Mouse (Mus musculus) 3T3-L1 (cell line): Measurements from ENCODE around the gene Satb2.

Source experiments
- DNase-seq: peaks from one replicate; pipeline ENCODE4 v3.0.0-alpha.2; 2015; ENCODE audit warnings: low read depth, low spot score

Satb2 gene

DNA sequence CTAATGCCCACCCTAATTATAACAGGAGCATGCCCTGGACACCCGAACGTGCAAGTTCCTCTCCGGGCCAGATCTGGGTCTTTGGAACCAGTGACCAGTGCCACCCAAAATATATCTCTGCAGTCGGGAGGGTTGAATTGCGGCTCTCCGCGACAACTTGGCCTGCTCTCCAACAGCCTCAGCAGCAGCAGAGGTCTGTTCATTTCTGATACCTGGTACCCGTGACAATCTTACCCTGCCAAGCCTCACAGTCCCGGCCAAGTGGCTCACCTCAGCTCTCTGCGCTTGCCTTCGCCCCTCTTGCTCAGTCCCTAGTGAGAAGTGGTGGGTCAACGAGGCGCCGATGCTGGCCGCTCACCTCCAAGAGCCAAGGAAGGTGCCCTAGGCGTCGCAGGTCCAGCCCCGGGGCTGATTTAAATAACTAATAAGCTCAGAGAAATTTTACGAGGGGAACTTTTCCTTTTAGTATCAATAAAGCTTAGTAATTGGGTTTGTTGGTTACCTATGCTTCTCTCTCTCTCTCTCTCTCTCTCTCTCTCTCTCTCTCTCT, at the start of gene Satb2:
Gene Satb2 (minus strand): TSS at position 500 of the 550 bp plus-strand sequence.
- DNase-seq = no peak

DNA sequence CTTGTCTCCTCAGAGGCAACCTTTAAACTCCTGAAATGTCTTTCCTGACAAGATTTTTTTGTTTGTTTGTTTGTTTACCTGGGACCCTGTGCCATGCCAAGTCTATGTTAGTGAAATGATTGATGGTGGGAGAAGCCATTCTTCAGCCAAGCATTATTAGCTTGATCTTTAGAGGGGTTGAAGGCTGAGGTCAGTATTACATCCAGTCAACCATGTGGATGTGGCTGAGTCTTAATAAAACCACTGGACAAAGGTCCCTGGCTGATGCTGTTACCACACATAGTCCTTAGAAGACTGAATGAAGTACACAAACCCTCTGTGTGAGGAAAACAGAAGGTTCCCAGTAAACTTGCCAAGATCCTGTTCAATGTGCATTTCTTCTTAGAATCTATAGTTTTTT, 40.5 kb upstream of the Satb2 start:
- DNase-seq = no peak

DNA sequence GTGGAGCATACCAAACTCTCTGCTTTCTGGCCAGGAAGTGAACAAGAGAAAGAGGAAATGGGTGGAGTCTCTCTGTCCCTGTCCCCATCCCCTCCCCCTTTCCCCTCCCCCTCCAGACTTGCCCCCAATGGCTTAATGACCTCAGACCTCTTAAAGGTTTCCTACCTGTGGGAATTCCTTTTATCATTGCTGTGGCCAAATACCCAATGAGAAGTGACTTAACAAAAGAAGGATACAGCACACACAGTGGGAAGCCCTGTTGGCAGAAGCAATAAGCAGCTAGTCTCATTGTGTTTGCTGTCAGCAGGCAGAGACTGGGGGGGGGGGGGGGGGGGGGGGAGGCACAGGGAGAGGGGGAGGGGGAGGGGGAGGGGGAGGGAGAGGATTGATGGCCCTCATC, 35.4 kb upstream of the Satb2 start:
- DNase-seq = no peak

DNA sequence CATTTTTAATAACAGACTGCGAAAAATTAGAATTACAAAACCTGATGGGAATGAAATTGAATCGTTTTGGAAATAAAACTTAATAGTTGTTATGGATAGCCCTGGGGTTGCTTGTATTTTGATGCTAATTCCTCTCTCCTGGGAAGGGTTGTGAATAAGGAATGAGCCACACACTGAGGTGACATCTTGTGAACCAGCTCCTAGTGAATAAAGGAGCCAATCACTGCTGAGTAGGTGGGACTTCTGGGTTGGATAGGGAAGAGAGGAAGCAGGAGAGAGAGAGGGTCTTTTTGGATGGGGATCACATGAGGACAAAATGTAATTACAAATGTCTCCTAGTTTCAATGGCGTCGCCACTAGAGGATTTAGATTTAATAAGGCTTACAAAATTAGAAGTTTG, 30.7 kb upstream of the Satb2 start:
- DNase-seq = no peak

DNA sequence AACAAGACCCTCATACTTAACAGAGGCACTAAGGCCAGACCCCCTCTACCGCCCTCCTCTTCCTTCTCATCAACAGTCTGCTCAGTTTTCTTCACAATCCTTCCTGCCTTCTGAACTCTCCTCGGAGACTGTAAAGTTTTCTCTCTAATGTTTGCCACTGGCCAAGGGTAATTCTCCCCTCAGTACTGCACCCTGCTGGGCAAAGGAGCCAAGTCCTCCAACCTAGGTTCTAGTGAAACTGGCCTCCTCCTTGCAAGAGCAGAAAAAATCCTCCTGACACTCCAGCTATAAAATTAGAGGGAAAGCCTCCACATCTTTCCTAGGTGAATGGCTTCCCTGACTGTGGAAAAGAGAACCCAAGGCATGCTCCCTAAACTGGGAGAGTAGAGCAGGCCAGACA, 16.6 kb upstream of the Satb2 start:
- DNase-seq = peak; percentile 47

DNA sequence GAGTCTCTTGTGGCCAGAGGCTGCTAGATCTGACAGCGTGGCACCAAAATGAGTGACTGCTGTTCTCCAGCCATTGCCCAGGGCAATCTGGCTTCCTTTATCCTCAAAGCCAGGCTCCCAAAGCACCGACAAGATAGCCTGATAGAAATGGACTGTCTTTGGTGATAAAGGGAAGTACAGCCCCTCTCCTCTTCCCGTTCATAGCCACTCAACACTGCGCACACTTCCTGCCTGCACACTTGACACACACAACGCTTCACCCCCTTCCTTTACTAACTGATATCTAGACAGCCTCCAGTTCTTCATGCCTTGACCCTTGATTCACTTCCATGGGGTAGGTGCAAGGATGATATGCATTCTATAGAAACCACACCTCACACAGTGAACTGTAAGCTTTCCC, 13.9 kb upstream of the Satb2 start:
- DNase-seq = no peak

DNA sequence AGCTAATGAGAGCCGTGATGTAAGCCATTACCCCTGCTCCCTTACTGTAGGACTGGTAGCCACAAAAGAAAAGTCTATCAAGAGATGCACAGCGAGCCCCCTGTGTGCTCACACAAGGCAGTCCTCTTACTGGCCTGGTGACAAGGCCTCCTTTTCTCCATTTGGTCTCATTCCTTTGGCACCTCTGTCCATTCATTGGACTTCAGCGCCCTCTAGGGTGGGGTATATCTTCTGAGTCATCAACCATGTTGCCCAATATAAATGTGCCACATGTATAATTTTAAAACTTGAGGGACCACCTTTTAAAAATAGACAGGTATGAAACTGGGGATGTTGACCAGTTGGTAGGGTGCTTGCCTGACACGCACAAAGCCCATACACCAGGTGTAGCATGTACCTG, 13.2 kb upstream of the Satb2 start:
- peak; percentile 74 for DNase-seq

DNA sequence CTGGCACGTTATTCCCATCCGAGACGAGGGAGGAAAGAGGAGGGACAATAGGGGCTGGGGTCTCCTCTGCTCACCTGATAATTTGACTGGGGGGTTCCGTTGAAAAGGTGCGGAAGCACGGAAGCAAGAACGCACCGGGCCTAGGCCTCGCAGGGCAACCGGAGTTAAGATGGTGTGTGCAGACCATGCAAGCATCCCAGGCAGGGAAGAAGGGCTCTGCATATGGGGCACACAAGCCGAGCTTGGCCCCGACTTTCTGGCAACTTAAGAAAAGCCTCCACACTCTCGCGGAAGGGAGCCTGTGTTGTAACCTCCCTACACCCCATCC, 6.0 kb upstream of the Satb2 start:
- no peak for DNase-seq

DNA sequence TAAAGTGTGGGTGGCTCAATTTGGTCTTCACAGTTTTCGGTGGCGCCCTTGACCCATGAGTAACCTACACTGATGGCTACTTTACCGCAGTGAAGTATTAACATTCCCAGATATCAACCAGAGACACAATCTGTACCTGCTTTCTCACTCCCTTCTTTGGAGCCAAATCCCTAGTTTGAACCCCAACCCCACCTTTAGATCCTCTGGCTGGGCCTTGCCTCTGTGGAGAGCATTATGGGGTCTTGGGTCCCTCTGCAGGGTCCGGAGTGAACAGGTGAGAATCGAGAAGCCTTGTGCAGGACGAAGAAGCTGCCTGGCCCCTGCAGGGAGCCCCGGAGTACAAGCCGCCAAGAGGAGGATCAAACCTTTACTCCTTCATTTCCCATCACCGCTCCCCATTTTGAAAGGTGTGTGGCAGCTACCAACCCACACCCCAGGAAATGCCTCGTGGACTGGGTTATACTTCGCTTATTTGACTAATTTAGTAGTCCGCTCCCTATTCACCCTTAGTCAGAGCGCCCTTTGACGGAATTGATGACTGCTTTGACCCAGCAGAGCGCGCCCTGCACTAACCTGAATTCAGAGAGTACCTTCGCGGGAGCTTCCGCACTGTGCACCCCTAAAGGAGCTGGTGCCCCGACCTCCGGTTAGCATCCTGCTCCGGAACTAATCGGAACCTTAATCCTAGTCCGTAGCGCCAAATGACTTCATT, 5.5 kb upstream of the Satb2 start:
- DNase-seq = no peak

DNA sequence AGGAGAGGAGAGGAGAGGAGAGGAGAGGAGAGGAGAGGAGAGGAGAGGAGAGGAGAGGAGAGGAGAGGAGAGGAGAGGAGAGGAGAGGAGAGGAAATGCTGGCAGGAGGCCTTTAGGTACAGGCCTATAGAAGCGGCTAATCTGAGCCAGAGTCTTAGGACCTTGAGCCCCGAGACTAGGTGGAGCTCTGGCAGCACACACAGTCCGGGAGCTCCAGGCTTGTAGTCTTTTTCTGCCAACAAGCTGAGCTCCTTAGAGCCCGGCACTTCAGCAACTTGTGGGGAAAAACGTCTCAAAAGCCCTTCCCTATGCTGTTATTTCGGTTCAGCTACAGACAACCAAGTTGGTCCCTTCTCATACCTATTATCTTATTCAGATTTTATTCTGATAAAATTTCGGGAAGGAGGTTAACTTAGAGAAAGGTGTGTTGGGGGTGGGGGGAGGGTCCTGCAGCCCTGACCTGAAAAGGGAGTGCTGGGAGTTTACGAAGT, 4.7 kb upstream of the Satb2 start:
- DNase-seq = no peak

DNA sequence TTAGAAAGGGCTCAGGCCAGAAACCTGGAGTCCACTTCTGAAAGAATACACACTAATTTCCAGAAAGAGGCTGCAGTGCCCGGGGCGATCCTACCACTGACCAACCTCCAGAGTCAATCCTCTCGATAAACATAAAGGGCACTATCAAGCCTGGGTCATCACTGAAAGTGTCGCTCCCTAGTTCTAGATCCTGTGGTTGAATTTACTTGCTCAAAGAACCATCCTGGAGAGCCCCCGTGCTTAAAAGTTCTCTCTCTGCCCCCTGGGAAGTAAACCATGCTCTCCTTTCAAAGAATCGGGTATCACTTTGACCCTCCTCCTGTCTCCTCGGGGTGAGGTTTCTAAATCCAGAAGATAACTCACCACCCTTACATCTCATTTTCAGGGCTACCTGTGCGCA, 4.2 kb upstream of the Satb2 start:
- DNase-seq = no peak

DNA sequence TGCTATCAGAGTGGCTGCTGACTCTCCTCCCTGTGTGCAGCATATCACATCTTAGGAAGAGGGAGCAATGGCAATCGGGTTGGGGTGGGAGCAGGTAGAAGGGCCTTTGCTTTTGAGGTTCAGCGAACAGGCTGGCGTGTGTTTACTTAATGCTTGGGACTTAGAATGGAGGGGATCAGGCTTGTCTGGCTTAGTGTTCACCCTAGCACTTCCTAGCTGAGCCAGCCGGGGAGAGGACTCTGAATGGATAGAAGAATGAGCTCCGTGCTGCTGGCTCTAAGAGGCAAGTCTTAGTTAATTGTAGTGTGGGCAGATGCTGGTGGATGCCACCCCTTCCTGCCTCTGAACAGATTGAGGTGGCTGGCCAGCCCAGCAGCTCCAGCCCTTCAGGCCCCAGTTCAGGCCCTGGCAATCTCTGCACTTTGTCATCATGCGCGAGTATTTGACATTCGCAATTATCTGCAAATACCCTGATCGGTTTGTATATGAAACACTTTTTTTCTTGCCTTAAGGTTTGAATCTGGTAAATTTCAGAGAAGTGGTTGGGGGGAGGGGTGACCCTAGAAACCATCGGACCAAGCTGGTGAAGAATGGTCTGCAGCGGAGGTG, 3.6 kb upstream of the Satb2 start:
- DNase-seq = no peak

DNA sequence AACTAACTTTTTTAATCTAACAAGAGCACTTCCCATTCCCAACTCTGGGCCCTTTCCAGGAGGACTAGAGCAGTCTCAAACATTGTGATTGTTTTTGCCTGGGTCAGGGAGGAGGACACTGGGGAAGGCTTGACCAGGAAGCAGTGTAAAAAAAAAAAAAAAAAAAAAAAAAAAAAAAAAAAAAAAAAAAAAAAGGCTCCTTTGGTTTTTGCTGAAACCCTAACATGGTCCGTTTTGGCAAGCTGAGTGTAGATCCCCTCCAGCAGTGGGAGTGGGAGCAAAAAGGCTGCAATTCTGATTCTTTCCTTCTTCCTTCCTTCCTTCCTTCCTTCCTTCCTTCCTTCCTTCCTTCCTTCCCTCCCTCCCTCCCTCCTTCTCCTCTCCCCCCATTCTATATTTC, 3.1 kb upstream of the Satb2 start:
- no peak for DNase-seq

DNA sequence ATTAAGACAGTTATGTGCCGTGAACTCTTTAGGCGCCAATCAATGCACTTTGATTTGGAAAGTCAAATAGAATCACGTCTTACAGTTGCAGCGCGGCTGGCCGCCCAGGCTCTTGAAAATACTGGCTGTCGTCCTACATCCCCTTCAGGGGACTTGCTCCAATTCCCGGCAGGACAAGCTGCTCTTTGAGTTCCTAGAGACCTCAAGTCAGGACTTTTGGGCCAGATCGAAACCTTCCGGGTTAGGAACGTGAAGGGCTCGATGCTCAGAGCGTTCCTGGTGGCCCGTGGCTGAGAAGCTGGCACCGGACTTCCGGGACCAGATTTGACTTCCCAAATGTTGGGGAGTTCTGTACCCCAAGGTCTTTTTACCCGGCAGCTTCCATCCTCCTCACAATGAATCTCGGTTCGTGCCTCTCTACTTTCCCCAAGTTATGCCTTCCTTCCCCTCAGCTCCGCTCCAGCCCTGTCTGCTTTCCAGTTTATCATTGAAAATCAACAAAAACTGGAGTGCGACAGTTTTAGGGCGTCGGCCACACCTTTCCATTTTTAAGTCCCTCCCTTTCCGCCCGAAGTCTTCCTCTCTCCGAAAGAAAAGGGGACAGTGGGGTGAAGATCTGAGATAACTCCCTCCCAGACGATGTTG, 2.3 kb upstream of the Satb2 start:
- DNase-seq = peak; percentile 18

DNA sequence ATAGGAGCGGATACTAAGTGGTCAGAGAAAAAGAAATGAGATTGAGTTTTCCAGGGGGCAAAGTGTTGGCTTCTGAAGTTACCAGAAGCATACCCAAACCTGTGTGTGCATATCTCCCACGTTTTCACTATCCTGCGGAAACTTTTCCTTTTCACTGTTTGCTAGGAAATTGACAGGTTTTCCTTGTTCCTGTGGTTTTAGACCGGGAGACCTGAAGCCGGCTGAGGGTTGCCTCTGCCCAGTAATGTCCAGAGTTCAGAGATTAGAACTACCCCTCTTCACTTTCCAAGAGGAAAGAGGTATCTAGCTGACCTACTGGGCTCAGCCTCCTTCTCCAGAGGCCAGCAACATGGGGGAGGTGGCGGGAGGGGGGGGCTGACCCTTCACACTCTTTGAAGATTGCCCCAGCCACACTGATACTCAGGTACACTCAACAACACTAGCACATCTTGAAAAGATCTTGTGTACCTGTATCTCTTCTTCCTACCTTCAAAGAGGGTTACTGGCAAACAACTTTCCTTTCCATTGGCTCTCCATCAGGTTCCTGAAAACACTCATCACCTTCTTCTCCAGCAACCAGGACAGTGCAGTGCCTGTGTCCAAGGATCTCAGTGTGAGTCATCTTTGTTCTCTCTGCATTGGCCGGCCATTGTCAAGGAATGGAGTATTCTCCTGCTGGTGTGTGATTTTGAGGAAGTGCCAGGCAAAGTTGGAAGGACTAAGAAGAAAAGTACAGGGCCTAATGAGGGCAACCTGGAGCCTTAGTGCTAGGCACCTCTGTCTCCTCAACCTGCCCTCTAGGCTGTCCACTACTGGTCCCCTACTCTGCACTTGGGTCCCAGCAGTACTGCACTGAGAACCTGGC, 1.3 kb upstream of the Satb2 start:
- DNase-seq = peak; percentile 56

DNA sequence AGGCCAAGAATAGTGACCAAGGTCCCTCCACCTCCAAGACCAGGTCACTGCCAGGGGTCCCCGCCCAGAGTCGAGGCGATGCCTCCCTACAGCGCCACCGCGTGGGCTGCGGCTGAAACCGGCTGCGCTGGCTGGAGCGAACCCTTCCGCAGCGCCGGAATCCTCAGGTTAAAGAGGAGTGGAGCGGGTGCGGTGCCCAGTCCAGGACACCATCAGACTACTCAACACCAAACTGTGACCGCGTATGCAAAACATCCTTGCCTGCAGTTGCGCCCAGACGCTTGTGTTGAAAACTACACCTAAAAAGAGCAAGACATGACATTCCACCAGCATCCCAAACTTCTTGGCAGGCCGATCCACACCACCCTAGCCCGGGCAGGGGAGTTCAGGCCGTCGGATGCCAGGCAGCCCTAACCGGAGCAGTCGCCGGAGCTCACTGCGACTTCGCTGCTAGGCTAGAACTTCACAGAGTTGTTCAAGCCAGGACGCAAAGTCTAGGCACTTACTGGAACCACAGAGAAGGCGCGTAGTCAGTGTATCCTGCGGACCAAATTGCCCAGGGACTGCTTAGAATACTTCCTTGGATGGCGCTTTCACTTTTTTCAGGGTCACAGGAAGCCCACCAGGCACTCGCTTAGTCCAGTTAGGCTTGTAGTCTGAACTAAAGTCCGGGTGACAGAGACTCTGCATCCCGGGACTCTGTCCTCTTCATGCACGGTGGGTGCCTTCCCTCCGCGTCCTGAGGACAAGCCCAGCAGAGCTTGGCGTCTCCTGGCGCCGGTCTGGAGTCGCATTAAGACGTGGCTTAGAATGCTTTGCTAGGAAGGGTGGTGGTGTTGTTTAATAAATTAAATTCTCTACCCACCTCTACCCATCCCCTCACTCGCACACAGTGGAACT, 999 bp downstream of the Satb2 start:
- no peak for DNase-seq

DNA sequence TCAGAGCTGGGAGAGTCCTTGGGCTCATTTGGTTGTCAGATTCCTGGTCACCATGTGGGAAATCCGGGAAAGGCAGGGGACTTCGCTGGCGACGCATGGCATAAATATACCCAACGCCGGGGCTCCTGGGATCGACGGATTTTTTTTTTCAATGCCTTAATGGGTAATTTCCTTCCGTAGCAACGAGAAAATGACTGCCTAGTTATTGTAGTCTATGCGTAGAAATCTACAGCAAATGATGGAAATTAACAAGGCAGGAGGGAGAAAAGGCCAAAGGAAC, 1.7 kb downstream of the Satb2 start:
- DNase-seq = no peak

DNA sequence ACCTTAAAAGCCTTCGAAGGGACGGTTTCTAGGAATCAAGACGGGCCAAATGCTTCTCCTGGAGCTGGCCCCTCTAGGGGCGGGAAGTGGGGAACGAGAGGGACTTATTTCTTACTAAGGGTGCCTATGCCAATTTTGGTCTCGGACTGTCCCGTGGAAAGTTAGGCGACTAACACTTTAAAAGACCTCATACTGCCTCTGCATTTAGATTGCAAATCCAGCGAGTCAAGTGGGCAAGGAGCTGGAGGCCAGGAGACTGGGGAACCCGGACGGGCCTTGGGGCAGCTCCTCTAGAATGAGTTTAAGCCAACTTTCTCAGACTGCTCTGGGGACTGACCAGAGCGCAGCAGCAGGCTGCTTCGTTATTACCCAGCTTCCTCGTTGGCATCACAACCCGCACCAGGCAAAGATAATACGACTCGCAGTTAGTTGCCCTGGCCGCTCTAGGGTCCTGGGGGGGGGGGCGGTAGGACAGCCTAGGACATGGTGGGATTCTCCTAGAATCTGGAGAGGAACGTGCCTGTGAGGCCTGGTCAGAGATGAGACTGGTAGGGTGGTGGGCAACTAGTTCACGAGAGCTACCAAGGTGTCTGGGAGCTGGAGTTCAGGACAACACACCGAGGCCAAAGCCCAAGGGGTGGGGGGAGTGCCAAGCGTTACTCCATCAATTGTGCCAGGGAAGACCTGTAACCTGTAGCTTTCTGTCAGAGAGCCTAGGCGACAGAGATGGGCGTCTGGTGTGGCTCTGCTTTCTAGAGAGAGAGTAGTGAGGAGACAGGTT, 2.2 kb downstream of the Satb2 start:
- DNase-seq = no peak

DNA sequence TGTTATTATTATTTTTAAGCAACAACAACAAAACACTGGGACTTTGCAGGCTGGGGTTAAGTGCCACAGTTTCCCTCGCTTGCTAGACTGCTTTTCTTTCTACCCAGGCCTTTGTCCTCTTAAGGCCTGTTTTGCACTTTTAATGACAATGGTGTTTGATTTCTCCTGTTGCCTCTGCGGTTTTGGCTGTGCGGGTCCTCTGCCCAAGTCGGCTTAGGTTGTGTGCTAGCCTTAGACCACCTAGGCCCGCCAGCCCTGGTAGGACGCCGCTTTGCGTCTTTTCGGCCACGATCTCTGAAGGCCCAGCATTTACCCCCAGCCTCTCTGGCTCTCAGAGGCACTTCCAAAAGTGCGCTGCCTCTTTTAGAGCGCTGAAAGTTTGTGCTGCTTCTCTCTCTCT, 2.9 kb downstream of the Satb2 start:
- DNase-seq = no peak

DNA sequence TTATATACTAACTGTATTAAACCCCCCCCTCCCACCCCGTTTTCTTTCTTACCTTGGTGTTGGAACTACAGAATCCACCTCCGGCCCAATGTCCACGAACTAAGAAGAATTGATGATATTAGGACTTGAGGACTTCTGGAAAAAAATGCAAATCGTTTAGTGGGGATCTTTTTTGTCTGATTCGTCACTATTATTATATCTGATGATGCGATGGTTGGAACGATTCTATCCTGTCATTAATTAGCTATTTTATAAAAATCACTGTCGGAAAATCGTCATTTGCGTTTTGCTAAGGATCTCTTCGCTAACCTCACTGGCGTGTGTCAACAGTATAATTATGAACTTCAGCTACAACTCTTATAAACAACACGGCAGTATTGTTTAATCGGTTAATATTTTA, 4.3 kb downstream of the Satb2 start:
- DNase-seq = no peak
